Mouse (Mus musculus) forebrain, embryonic 16.5 days (tissue): ENCODE data around the gene Nabp2. TPM values are rescaled to one million over a fixed set of nuclear protein-coding genes. Genes with fewer than 3 reads are reported as not detected.

Experiments used
- ATAC-seq: fragments of 200-750 bp; cut with Nextera tagmentation; 2 replicates; pipeline ENCODE4 v1.8.0; 2017; ENCODE audit warnings: mild to moderate bottlenecking, moderate library complexity
- H3K27ac ChIP-seq: fragments of 300-500 bp; sonication (generic); 2 replicates; pipeline ENCODE4 v1.5.1; 2014; ENCODE audit warnings: low read length, control low read depth
- H3K27me3 ChIP-seq: fragments of 300-500 bp; sonication (generic); replicated peaks from 2 replicates; pipeline ENCODE4 v1.6.1; 2014; ENCODE audit warnings: low read length; ENCODE audit not compliant: control insufficient read depth, insufficient read depth
- H3K36me3 ChIP-seq: fragments of 300-500 bp; sonication (generic); 2 replicates; pipeline ENCODE4 v1.6.1; 2014; ENCODE audit not compliant: control insufficient read depth, insufficient read depth
- H3K4me1 ChIP-seq: fragments of 300-500 bp; sonication (generic); replicated peaks from 2 replicates; pipeline ENCODE4 v1.6.1; 2014; ENCODE audit warnings: low read length; ENCODE audit not compliant: control insufficient read depth, insufficient read depth
- H3K4me2 ChIP-seq: fragments of 300-500 bp; sonication (generic); 2 replicates; pipeline ENCODE4 v1.6.1; 2014; ENCODE audit warnings: mild to moderate bottlenecking, low read length, control low read depth
- H3K4me3 ChIP-seq: fragments of 300-500 bp; sonication (generic); replicated peaks from 2 replicates; pipeline ENCODE4 v1.5.1; 2014; ENCODE audit warnings: mild to moderate bottlenecking, low read length, control low read depth
- H3K9ac ChIP-seq: fragments of 300-500 bp; sonication (generic); replicated peaks from 2 replicates; pipeline ENCODE4 v1.6.1; 2014; ENCODE audit warnings: low read depth, low read length, control low read depth
- H3K9me3 ChIP-seq: fragments of 300-500 bp; sonication (generic); 2 replicates; pipeline ENCODE4 v1.6.1; 2016; ENCODE audit warnings: low read length; ENCODE audit not compliant: control insufficient read depth
- WGBS: fragments of 180-500 bp; shearing (Covaris S2); extraction: QIAGEN DNeasy Blood & Tissue Kit; methylation state at CpG from one replicate; pipeline ENCODE4 v1.1.7; 2014; 5-methylcytosine and 5-hydroxymethylcytosine counted together
- polyA plus RNA-seq: library from polyadenylated mRNA; unstranded; fragments of >200 nt; fragmentation: Nextera tagmentation; extraction: Ambion mirVana; gene quantifications from 2 replicates; pipeline ENCODE4 v1.2.1, GENCODE M21; 2015

Nabp2 gene
- polyA plus RNA-seq, 1 experiment from 2014 or later = 147 TPM

DNA sequence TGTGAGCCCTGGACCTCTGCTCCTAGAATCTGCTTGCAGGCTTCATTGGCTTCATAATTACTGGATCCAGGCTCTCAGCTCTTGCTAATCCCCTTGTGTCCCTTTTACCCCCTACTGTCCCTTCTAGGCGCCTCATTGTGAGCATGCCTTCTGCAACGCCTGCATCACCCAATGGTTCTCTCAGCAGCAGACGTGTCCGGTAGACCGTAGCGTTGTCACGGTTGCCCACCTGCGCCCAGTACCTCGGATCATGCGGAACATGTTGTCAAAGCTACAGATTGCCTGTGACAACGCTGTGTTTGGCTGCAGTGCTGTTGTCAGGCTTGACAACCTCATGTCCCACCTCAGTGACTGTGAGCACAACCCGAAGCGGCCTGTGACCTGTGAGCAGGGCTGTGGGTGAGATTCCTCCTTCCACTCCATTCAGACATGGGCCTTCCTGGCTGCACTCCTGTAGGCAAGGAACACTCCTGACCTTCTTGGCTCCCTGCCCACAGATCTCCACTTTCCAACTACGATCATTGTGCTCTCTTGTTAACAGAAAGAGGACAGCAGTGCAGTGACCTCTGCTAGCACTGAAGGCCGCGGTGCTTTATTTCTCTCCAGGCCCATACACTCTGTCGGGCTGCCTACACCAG is 24.0 kb upstream of the Nabp2 start:
- Histone ChIP-seq H3K4me1 (no peaks in the 10 kb centered on the region), H3K9me3 (no peaks in the 10 kb centered on the region), H3K4me3 (no peak overlapping the region), H3K36me3 (peaks cover 34% of the 10 kb centered on the region), H3K27ac (no peak overlapping the region), H3K4me2 (no peak overlapping the region), H3K9ac (no peak overlapping the region), H3K27me3 (no peaks in the 10 kb centered on the region)
- WGBS = 72% methylated on average over 17 of the region's 17 CpGs
- no peak for ATAC-seq

DNA sequence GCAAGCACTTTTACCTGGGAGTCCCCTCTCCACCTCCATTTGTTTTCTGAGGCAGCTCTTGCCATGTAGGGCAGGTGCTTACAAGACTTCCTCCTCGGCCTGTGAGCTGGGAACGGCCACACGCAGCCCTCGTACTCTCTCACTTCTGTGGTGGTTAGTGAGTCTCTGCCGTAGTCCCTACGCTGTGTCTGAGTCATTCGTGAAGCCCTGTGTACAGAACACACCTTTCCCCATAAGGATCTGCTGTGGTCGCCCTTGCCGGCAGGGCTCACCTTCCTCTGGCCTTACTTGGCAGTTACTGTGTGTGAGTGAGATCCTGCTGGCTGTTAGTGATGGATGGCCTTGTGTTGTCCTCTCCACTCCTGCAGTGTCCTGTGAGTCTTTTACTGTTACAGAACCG is 23.4 kb upstream of the Nabp2 start:
- Histone ChIP-seq H3K4me2 (no peak overlapping the region), H3K4me3 (no peak overlapping the region), H3K36me3 (peaks cover 35% of the 10 kb centered on the region), H3K27me3 (no peaks in the 10 kb centered on the region), H3K9ac (no peak overlapping the region), H3K9me3 (no peaks in the 10 kb centered on the region), H3K27ac (no peak overlapping the region), H3K4me1 (no peaks in the 10 kb centered on the region)
- 89% methylated on average over 10 of the region's 10 CpGs for WGBS
- ATAC-seq = no peak

GRCm38 (mm10) chr10:128433417-128433816 is 22.1 kb upstream of the Nabp2 start:
- H3K36me3 ChIP-seq = peaks cover 47% of the 10 kb centered on the region
- 100% methylated on average over 2 of the region's 2 CpGs for WGBS
- no peak overlapping the region for H3K27ac ChIP-seq
- no peak overlapping the region for H3K4me3 ChIP-seq
- no peaks in the 10 kb centered on the region for H3K27me3 ChIP-seq
- no peaks in the 10 kb centered on the region for H3K4me1 ChIP-seq
- H3K9ac ChIP-seq = no peak overlapping the region
- no peaks in the 10 kb centered on the region for H3K9me3 ChIP-seq
- no peak for ATAC-seq
- no peak overlapping the region for H3K4me2 ChIP-seq

DNA sequence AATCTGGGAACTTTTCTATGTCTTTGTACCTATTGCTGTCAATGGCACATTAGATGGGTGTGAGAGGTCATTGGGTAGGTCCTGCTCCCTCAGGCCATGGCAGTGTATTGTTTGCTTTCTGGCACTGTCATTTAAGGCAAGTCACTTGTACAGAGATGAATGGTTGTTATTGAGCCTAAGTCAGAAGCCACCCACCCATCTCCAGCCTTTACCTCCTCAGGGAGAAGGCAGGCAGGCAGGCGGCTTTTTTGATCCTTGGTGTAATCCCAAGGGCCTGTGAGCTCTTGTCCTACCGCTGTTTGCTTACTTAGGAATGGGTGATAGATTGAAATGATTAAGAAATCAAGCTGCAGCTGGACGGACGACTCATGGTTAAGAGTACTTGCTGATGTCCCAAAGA is 18.2 kb upstream of the Nabp2 start:
- Histone ChIP-seq H3K4me3 (no peak overlapping the region), H3K4me1 (no peaks in the 10 kb centered on the region), H3K27ac (no peak overlapping the region), H3K9ac (no peak overlapping the region), H3K9me3 (no peaks in the 10 kb centered on the region), H3K36me3 (peaks cover 30% of the 10 kb centered on the region), H3K4me2 (no peak overlapping the region), H3K27me3 (no peaks in the 10 kb centered on the region)
- WGBS = 89% methylated on average over 4 of the region's 4 CpGs
- no peak for ATAC-seq

DNA sequence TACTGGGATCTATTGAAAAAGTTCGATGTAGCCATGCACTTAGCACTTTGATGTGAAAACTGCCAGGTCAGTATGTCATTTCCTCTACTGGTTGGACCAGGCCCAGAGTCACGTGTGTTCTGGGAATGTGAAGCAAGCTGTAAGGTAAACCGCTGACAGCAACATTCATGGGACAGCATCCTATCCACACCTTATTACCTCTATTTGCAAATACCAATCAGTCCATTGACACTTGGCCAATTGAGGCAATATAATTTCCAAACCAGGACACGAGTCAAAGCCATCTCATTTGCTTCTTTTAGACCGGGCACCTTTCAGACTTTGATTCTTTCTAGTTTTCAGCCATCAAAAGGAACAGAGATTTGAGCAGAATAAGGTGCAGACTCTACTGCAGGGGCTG is 17.8 kb upstream of the Nabp2 start:
- no peak overlapping the region for H3K4me3 ChIP-seq
- ATAC-seq = no peak
- no peak overlapping the region for H3K4me2 ChIP-seq
- WGBS = 93% methylated on average over 5 of the region's 5 CpGs
- H3K36me3 ChIP-seq = peaks cover 30% of the 10 kb centered on the region
- no peaks in the 10 kb centered on the region for H3K27me3 ChIP-seq
- no peak overlapping the region for H3K27ac ChIP-seq
- H3K9ac ChIP-seq = no peak overlapping the region
- no peaks in the 10 kb centered on the region for H3K9me3 ChIP-seq
- H3K4me1 ChIP-seq = no peaks in the 10 kb centered on the region

DNA sequence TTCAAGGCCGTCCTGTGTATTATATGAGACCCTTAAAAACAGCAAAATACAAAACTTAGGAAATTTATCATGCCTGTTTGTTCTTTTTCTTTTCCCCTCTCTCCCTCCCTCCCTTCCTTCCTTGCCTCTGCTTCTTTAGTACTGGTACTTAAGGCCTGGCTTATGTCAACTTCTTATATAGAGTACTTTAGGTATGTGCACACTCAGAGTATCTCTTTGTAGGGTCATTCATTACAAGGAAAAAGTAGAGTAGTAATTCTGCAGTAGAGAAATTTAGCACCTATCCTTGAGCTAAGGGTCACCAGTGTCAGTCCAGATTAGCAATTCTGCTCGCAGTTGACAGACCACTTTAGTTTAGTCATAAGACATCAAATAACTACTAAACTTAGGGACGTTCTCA is 14.0 kb upstream of the Nabp2 start:
- H3K4me2 ChIP-seq = no peak overlapping the region
- H3K4me3 ChIP-seq = no peak overlapping the region
- H3K27ac ChIP-seq = no peak overlapping the region
- 94% methylated on average over 3 of the region's 3 CpGs for WGBS
- no peak overlapping the region for H3K9ac ChIP-seq
- H3K27me3 ChIP-seq = no peaks in the 10 kb centered on the region
- ATAC-seq = no peak
- H3K9me3 ChIP-seq = no peaks in the 10 kb centered on the region
- peaks cover 33% of the 10 kb centered on the region for H3K36me3 ChIP-seq
- no peaks in the 10 kb centered on the region for H3K4me1 ChIP-seq

DNA sequence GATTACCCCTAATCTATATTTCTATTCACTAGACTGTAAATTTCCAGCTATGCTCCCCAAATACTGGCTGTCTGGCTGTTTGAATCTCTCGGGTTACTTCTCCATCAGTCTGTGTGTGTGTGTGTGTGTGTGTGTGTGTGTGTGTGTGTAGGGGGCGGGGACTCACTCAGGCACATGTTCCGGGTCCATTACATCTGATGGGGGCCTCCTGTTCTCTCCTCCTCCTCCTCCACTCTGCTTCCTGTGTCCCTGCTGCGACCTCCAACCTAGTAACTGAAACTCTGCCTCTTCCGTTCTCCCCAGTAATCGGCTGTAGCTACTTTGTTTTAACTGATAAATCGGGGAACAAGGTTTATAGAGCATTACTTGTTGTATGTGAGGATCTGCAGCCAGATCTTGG is 13.3 kb upstream of the Nabp2 start:
- WGBS = 70% methylated on average over 7 of the region's 7 CpGs
- Histone ChIP-seq H3K9ac (no peak overlapping the region), H3K4me3 (no peak overlapping the region), H3K4me1 (no peaks in the 10 kb centered on the region), H3K27ac (no peak overlapping the region), H3K4me2 (no peak overlapping the region), H3K36me3 (peaks cover 27% of the 10 kb centered on the region), H3K9me3 (no peaks in the 10 kb centered on the region), H3K27me3 (no peaks in the 10 kb centered on the region)
- ATAC-seq = no peak

GRCm38 (mm10) chr10:128422426-128422825 is 11.1 kb upstream of the Nabp2 start:
- Histone ChIP-seq H3K27ac (no peak overlapping the region), H3K36me3 (peaks cover 16% of the 10 kb centered on the region), H3K4me3 (no peak overlapping the region), H3K4me1 (no peaks in the 10 kb centered on the region), H3K9ac (no peak overlapping the region), H3K4me2 (no peak overlapping the region), H3K27me3 (no peaks in the 10 kb centered on the region), H3K9me3 (no peaks in the 10 kb centered on the region)
- WGBS = 89% methylated on average over 5 of the region's 5 CpGs
- no peak for ATAC-seq

GRCm38 (mm10) chr10:128414848-128415247 is 3.6 kb upstream of the Nabp2 start:
- H3K9ac ChIP-seq = no peak overlapping the region
- 94% methylated on average over 5 of the region's 5 CpGs for WGBS
- no peak overlapping the region for H3K4me3 ChIP-seq
- H3K9me3 ChIP-seq = no peaks in the 10 kb centered on the region
- H3K27ac ChIP-seq = no peak overlapping the region
- no peaks in the 10 kb centered on the region for H3K27me3 ChIP-seq
- ATAC-seq = no peak
- H3K4me1 ChIP-seq = peaks cover 29% of the 10 kb centered on the region
- no peak overlapping the region for H3K4me2 ChIP-seq
- peaks cover 21% of the 10 kb centered on the region for H3K36me3 ChIP-seq

GRCm38 (mm10) chr10:128413076-128413475 is 1.8 kb upstream of the Nabp2 start:
- Histone ChIP-seq H3K4me2 (peak overlapping the region; percentile 84), H3K9ac (no peak overlapping the region), H3K4me3 (no peak overlapping the region; the same call in 1 of the 2 replicates), H3K27ac (no peak overlapping the region), H3K9me3 (no peaks in the 10 kb centered on the region), H3K4me1 (peaks cover 37% of the 10 kb centered on the region), H3K36me3 (peaks cover 17% of the 10 kb centered on the region), H3K27me3 (no peaks in the 10 kb centered on the region)
- ATAC-seq = no peak
- WGBS = 30% methylated on average over 1 of the region's 1 CpGs
